Mouse (Mus musculus) limb, embryonic 12.5 days (tissue): Measurements from ENCODE around the gene Sec16a. TPM values are rescaled to one million over a fixed set of nuclear protein-coding genes. Genes with fewer than 3 reads are reported as not detected.

Source experiments
- ATAC-seq: fragments of 200-750 bp; cut with Nextera tagmentation; 2 replicates; pipeline ENCODE4 v1.8.0; 2017; ENCODE audit warnings: low read depth, moderate TSS enrichment; ENCODE audit not compliant: insufficient number of reproducible peaks, insufficient read depth, low FRiP score, low TSS enrichment
- H3K27ac ChIP-seq: fragments of 300-500 bp; sonication (generic); 2 replicates; pipeline ENCODE4 v1.5.1; 2016; ENCODE audit warnings: mild to moderate bottlenecking, moderate library complexity
- H3K27me3 ChIP-seq: fragments of 300-500 bp; sonication (generic); 2 replicates; pipeline ENCODE4 v1.6.1; 2016; ENCODE audit warnings: mild to moderate bottlenecking, moderate library complexity
- H3K36me3 ChIP-seq: fragments of 300-500 bp; sonication (generic); 2 replicates; pipeline ENCODE4 v1.6.1; 2016; ENCODE audit warnings: mild to moderate bottlenecking, moderate library complexity
- H3K4me1 ChIP-seq: fragments of 300-500 bp; sonication (generic); replicated peaks from 2 replicates; pipeline ENCODE4 v1.6.1; 2016
- H3K4me2 ChIP-seq: fragments of 300-500 bp; sonication (generic); 2 replicates; pipeline ENCODE4 v1.6.1; 2016; ENCODE audit warnings: mild to moderate bottlenecking, moderate library complexity
- H3K4me3 ChIP-seq: fragments of 300-500 bp; sonication (generic); replicated peaks from 2 replicates; pipeline ENCODE4 v1.5.1; 2016; ENCODE audit warnings: mild to moderate bottlenecking
- H3K9ac ChIP-seq: fragments of 300-500 bp; sonication (generic); replicated peaks from 2 replicates; pipeline ENCODE4 v1.6.1; 2016; ENCODE audit warnings: mild to moderate bottlenecking, moderate library complexity
- H3K9me3 ChIP-seq: fragments of 300-500 bp; sonication (generic); 2 replicates; pipeline ENCODE4 v1.6.1; 2016; ENCODE audit warnings: mild to moderate bottlenecking, moderate library complexity
- WGBS: fragments of 180-500 bp; shearing (Covaris S2); methylation state at CpG from one replicate; pipeline ENCODE4 v1.1.7; 2016; 5-methylcytosine and 5-hydroxymethylcytosine counted together
- polyA plus RNA-seq: library from polyadenylated mRNA; unstranded; fragments of >200 nt; fragmentation: Nextera tagmentation; extraction: Ambion mirVana; gene quantifications from 2 replicates; pipeline ENCODE4 v1.2.1, GENCODE M21; 2016

Sec16a gene
- polyA plus RNA-seq, 1 experiment from 2014 or later: 25.6 TPM

GRCm38 (mm10) chr2:26484169-26484568 lies 39.2 kb upstream of the Sec16a start:
- Histone ChIP-seq H3K27me3 (no peaks in the 10 kb centered on the region), H3K9me3 (no peaks in the 10 kb centered on the region), H3K9ac (no peak overlapping the region), H3K36me3 (peaks cover 51% of the 10 kb centered on the region), H3K4me3 (no peak overlapping the region), H3K27ac (no peak overlapping the region), H3K4me2 (no peak overlapping the region), H3K4me1 (peaks cover 60% of the 10 kb centered on the region)
- 94% methylated on average over 10 of the region's 10 CpGs for WGBS
- no peak for ATAC-seq

GRCm38 (mm10) chr2:26483230-26483869 lies 38.3 kb upstream of the Sec16a start:
- H3K4me1 ChIP-seq: peaks cover 52% of the 10 kb centered on the region
- WGBS: 68% methylated on average over 13 of the region's 13 CpGs

GRCm38 (mm10) chr2:26482824-26483223 lies 37.8 kb upstream of the Sec16a start:
- Histone ChIP-seq H3K9ac (no peak overlapping the region), H3K4me2 (no peak overlapping the region), H3K9me3 (no peaks in the 10 kb centered on the region), H3K36me3 (peaks cover 65% of the 10 kb centered on the region), H3K4me1 (peaks cover 47% of the 10 kb centered on the region), H3K27me3 (no peaks in the 10 kb centered on the region), H3K27ac (no peak overlapping the region), H3K4me3 (no peak overlapping the region)
- 86% methylated on average over 3 of the region's 3 CpGs for WGBS
- ATAC-seq: no peak

More at GRCm38 (mm10) chr2:26483230-26483869, 38.3 kb upstream of the Sec16a start:
- no peaks in the 10 kb centered on the region for H3K27me3 ChIP-seq
- no peaks in the 10 kb centered on the region for H3K9me3 ChIP-seq
- H3K4me2 ChIP-seq: no peak overlapping the region
- H3K4me3 ChIP-seq: no peak overlapping the region
- peaks cover 60% of the 10 kb centered on the region for H3K36me3 ChIP-seq
- no peak overlapping the region for H3K9ac ChIP-seq
- no peak overlapping the region for H3K27ac ChIP-seq
- no peak for ATAC-seq

DNA sequence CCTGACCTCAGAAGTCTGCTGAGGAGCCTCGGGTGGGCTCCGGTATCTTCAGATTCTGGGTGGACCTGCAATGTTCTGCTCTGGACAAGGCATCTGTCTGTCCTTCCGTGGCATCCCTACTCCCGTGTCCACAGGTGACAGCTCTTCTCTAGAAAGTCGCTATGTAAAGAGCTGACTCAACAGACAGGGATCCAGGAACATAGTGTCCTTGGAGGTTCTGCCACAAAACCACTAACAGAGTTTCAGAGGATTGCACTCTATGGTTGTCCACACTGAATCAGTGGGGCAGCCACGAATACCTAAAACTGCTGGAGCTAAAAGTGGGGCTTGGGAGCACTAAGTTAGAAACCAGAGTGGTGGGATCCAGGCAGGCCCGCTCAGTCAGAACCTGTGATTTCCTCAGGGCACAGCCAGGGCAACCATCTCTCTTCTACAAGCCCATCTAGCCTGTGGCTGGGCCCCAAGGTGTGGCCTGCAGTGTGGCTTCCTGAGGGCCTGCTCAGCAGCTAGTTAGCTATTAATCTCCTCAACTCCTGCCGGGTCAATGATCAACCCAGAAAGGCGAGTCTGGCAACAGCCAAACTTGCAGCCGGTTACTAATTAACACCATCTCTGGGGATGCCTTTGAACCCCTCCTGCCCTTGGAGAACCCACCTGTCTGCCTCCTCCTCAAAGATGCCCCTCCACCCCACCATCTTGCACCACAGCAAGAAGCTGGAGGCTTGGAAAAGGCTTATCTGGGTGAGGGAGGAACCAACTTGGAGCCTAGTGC lies 36.9 kb upstream of the Sec16a start:
- Histone ChIP-seq H3K27me3 (no peaks in the 10 kb centered on the region), H3K36me3 (peaks cover 74% of the 10 kb centered on the region), H3K4me2 (no peak overlapping the region), H3K9me3 (no peaks in the 10 kb centered on the region), H3K9ac (no peak overlapping the region), H3K4me3 (no peak overlapping the region), H3K4me1 (peaks cover 37% of the 10 kb centered on the region), H3K27ac (no peak overlapping the region)
- 70% methylated on average over 10 of the region's 10 CpGs for WGBS
- no peak for ATAC-seq

- Histone ChIP-seq H3K9me3 (no peaks in the 10 kb centered on the region), H3K27ac (no peak overlapping the region), H3K4me1 (peaks cover 28% of the 10 kb centered on the region), H3K27me3 (no peaks in the 10 kb centered on the region), H3K36me3 (peaks cover 84% of the 10 kb centered on the region), H3K4me3 (no peak overlapping the region), H3K9ac (no peak overlapping the region), H3K4me2 (no peak overlapping the region)
- 97% methylated on average over 12 of the region's 12 CpGs for WGBS
- ATAC-seq: no peak
These were observed 35.9 kb upstream of the Sec16a start for GRCm38 (mm10) chr2:26480911-26481310.

DNA sequence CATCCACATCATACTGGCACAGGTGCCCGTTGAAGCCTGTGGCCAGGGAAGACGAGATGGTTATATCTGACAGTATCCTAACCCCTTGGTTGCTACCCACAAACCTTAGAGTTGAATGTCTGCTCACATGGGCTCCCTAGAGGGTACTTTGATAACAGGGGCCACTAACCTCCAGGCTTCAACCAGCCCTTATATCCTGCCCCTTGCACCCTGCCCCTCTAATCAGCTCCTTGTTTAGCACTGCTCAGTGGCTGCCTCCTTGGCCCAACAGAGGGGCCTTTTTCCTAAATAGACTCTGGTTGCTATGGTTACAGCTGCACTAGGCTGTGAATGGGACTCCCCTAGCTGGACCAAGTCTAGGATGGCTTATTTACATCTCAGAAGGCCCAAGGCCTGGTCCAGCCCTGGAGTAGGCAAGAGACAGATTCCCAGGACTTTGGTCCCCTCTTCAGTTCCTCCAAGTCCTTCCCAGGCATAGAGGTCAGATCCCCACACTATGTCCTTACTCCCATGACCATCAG lies 33.7 kb upstream of the Sec16a start:
- no peak for ATAC-seq
- H3K27ac ChIP-seq: no peak overlapping the region
- no peak overlapping the region for H3K4me2 ChIP-seq
- peaks cover 88% of the 10 kb centered on the region for H3K36me3 ChIP-seq
- H3K4me1 ChIP-seq: peaks cover 30% of the 10 kb centered on the region
- H3K9me3 ChIP-seq: no peaks in the 10 kb centered on the region
- H3K27me3 ChIP-seq: no peaks in the 10 kb centered on the region
- H3K4me3 ChIP-seq: no peak overlapping the region
- no peak overlapping the region for H3K9ac ChIP-seq
- 92% methylated on average over 2 of the region's 2 CpGs for WGBS

- no peaks in the 10 kb centered on the region for H3K27me3 ChIP-seq
- H3K27ac ChIP-seq: no peak overlapping the region
- H3K36me3 ChIP-seq: peaks cover 91% of the 10 kb centered on the region
- no peaks in the 10 kb centered on the region for H3K9me3 ChIP-seq
- H3K4me1 ChIP-seq: peaks cover 24% of the 10 kb centered on the region
- WGBS: 92% methylated on average over 7 of the region's 7 CpGs
- ATAC-seq: no peak
- H3K4me2 ChIP-seq: no peak overlapping the region
- H3K9ac ChIP-seq: no peak overlapping the region
- no peak overlapping the region for H3K4me3 ChIP-seq
These were observed 32.9 kb upstream of the Sec16a start for GRCm38 (mm10) chr2:26477911-26478310.

DNA sequence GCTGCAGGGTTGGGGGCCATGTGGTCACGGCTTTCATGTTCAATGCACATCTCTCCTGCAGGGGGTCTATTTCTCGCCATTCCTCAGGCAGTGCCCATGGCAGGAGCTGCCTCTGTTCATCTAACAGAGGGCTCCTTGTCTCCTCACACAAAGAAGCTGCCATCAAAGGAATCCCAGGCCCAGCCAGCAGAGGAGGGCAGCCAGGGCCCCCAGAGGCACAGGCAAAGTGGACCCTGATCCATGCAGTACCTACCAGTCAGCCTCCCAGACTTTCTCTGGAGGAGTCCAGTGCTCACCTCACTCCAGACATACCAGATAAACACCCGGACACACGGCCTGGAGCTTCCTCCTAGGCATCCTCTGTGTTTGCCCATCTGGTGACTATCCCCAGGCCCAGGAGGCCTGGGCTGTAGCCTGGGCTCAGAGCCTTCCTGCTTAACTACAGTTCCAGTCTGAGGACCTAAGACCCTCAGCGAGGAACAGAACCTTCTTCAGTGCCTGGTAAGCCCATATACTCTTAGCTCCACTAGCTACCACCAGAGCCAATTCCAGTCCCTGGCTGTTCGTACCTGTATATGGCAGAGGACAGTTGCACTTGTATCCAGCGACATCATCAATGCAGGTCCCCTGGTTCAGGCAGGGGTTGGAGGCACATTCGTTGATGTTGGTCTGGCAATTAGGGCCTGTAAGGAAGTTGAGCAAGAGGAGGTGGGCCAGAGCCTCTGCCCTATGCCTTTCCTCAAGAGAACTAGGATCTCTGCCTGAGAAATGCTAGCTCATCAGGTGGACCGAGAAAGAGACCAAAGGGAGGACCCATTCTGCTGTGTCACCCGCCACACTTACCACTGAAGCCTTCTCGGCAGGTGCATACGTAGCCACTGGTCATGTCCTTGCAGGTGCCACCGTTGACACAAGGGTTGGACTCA lies 30.8 kb upstream of the Sec16a start:
- H3K27ac ChIP-seq: peak overlapping the region; percentile 59
- H3K36me3 ChIP-seq: peaks cover 98% of the 10 kb centered on the region
- 81% methylated on average over 13 of the region's 13 CpGs for WGBS
- H3K9me3 ChIP-seq: no peaks in the 10 kb centered on the region
- no peak overlapping the region for H3K4me2 ChIP-seq
- H3K9ac ChIP-seq: 0 out of 2 replicates have a peak overlapping the region, but pooled peaks have one; percentile 8
- no peak for ATAC-seq
- H3K4me3 ChIP-seq: no peak overlapping the region
- no peaks in the 10 kb centered on the region for H3K27me3 ChIP-seq
- peaks cover 13% of the 10 kb centered on the region; the same call in 1 of the 2 replicates for H3K4me1 ChIP-seq

DNA sequence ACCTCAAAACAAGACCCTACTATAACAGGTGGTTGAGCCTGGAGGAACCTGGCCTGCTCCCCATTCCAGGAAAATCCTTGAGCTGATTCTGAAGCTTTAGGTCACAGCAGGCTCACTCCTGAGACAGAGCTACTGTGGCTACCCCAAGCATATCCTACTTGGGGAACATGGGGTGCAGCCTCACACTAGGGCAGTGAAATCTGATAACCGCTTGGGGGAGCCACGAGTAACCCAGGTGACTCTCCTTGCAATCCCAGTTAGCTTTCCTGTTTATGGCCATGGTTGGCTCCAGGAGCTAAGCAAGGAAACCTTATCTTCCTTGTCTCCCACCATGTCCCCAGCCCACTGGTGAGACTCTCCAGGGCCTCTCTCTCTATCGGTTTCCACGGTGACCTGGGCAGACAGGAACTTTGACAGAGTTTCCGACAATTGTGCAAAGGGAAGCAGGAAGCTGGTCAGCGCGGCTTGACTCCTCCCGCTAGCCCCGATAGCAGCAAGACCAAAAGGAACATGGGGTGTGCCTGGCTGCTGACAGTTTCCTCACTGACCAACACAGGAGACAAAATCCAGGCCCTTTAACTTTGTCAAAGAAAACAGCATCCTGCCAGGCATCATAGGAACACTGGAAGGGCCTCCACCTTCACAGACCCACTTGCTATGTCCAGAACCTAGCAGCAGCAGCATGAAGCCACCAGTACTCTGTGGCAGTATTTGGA lies 29.9 kb upstream of the Sec16a start:
- ATAC-seq: no peak
- no peaks in the 10 kb centered on the region for H3K9me3 ChIP-seq
- H3K36me3 ChIP-seq: peaks cover 98% of the 10 kb centered on the region
- H3K4me1 ChIP-seq: peaks cover 13% of the 10 kb centered on the region; the same call in 1 of the 2 replicates
- WGBS: 61% methylated on average over 9 of the region's 9 CpGs
- no peak overlapping the region for H3K4me2 ChIP-seq
- no peak overlapping the region for H3K4me3 ChIP-seq
- no peak overlapping the region for H3K9ac ChIP-seq
- H3K27me3 ChIP-seq: no peaks in the 10 kb centered on the region
- peak overlapping the region; percentile 59 for H3K27ac ChIP-seq

- Histone ChIP-seq H3K4me1 (peaks cover 13% of the 10 kb centered on the region; the same call in 1 of the 2 replicates), H3K4me2 (no peak overlapping the region), H3K27ac (no peak overlapping the region), H3K9me3 (no peaks in the 10 kb centered on the region), H3K9ac (no peak overlapping the region), H3K36me3 (peaks cover 98% of the 10 kb centered on the region), H3K4me3 (no peak overlapping the region), H3K27me3 (no peaks in the 10 kb centered on the region)
- no peak for ATAC-seq
- WGBS: 89% methylated on average over 11 of the region's 11 CpGs
These were observed 27.5 kb upstream of the Sec16a start for GRCm38 (mm10) chr2:26472312-26473090.
